Mouse (Mus musculus) hindlimb bud, embryonic 11.5 days (tissue): ENCODE results near the gene Prss30.
A peak's percentile ranks its signal among the peaks of the same experiment; 100 is the strongest.

ENCODE experiments used
- DNase-seq: peaks from one replicate; pipeline ENCODE4 v3.0.0-alpha.2; 2012; ENCODE audit warnings: low read depth, low spot score; ENCODE audit errors: extremely low spot score

The Prss30 gene

GRCm38 (mm10) chr17:23980297-23980909, at the start of gene Prss30:
Gene Prss30, minus strand, starts transcription at chr17:23980566.
- DNase-seq = no peak

GRCm38 (mm10) chr17:24029477-24029876, 49.1 kb upstream of the Prss30 start:
- no peak for DNase-seq

- DNase-seq = no peak
Observed at GRCm38 (mm10) chr17:24021375-24022199, 41.2 kb upstream of the Prss30 start.

GRCm38 (mm10) chr17:24020696-24021095, 40.3 kb upstream of the Prss30 start:
- no peak for DNase-seq

GRCm38 (mm10) chr17:24015727-24016126, 35.4 kb upstream of the Prss30 start:
- DNase-seq = no peak

- no peak for DNase-seq
Observed at GRCm38 (mm10) chr17:24014433-24014965, 34.1 kb upstream of the Prss30 start.

- DNase-seq = no peak
Observed at GRCm38 (mm10) chr17:24012921-24013320, 32.6 kb upstream of the Prss30 start.

GRCm38 (mm10) chr17:24009617-24010016, 29.3 kb upstream of the Prss30 start:
- no peak for DNase-seq

- DNase-seq = no peak
Observed at GRCm38 (mm10) chr17:24008105-24008504, 27.7 kb upstream of the Prss30 start.

- DNase-seq = no peak
Observed at GRCm38 (mm10) chr17:24007391-24007790, 27.0 kb upstream of the Prss30 start.

- no peak for DNase-seq
Observed at GRCm38 (mm10) chr17:24006930-24007329, 26.6 kb upstream of the Prss30 start.

GRCm38 (mm10) chr17:24005049-24005448, 24.7 kb upstream of the Prss30 start:
- DNase-seq = no peak

GRCm38 (mm10) chr17:24004071-24004665, 23.8 kb upstream of the Prss30 start:
- DNase-seq = no peak

GRCm38 (mm10) chr17:24000404-24000803, 20.0 kb upstream of the Prss30 start:
- no peak for DNase-seq

GRCm38 (mm10) chr17:23998383-23998782, 18.0 kb upstream of the Prss30 start:
- no peak for DNase-seq

GRCm38 (mm10) chr17:23997901-23998300, 17.5 kb upstream of the Prss30 start, which contains the start of gene Prss22:
Gene Prss22, minus strand, starts transcription at chr17:23998100.
- DNase-seq = no peak

GRCm38 (mm10) chr17:23995421-23995820, 15.1 kb upstream of the Prss30 start:
- no peak for DNase-seq

- no peak for DNase-seq
Observed at GRCm38 (mm10) chr17:23994667-23995066, 14.3 kb upstream of the Prss30 start.

GRCm38 (mm10) chr17:23993559-23994428, 13.4 kb upstream of the Prss30 start:
- DNase-seq = peak; percentile 31

- no peak for DNase-seq
Observed at GRCm38 (mm10) chr17:23992789-23993553, 12.6 kb upstream of the Prss30 start.
